Mouse (Mus musculus): ENCODE results near the gene Pm20d2. TPM values are rescaled to one million over a fixed set of nuclear protein-coding genes. Genes with fewer than 3 reads are reported as not detected.

The Pm20d2 gene
- total RNA-seq, 2 experiments from 2014 or later = 58.0 to 60.0 TPM

DNA sequence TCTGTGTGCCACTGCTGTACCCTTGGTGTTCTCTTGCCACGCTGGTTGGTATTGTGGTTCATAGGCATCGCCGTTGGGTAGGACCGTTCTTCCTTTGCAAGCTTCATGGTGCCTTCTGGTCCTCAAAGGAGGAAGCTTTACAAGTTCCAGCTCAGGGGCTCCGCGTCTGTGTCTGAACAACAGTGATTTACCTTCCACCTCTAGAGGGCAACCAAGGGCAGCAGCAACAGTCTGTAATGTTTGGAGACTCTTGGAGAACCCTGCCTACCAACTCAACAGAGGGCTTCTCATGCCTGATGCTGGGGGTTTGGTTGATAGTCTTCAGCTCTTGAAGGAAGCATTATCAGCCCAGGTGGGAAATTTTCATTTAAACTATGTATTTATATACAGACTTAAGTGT is 65.0 kb downstream of the Pm20d2 start:
- DNase-seq (ENCODE audit: low spot score in 2 of 2) = no peak

Other genes starting within 250 kb of the Pm20d2 start
- 1 to 10 TPM; 7.6 to 10.0 TPM for gene Ankrd6, start 238.9 kb downstream of the Pm20d2 start, total RNA-seq (2021)
- 10 to 100 TPM in 1 of 2 experiments, 1 to 10 TPM in 1; 9.0 to 10.7 TPM for gene Rragd, start 206.7 kb downstream of the Pm20d2 start, total RNA-seq (2021)
- 10 to 100 TPM; 63.1 to 65.9 TPM for gene Ube2j1, start 158.3 kb downstream of the Pm20d2 start, total RNA-seq (2021)
- not detected for gene Gabrr2, start 126.7 kb downstream of the Pm20d2 start, total RNA-seq (2021)
- under 1 TPM; 0.17 TPM for gene Gabrr1, start 57.2 kb downstream of the Pm20d2 start, total RNA-seq (2021)
- gene Srsf12, start 19.3 kb upstream of the Pm20d2 start, total RNA-seq (2021) = 1 to 10 TPM; 4.3 to 5.1 TPM
- 100 to 1,000 TPM; 190 to 204 TPM for gene Pnrc1, start 100.4 kb upstream of the Pm20d2 start, total RNA-seq (2021)
- gene Rngtt, start 120.6 kb upstream of the Pm20d2 start, total RNA-seq (2021) = 10 to 100 TPM; 28.9 to 29.8 TPM